Mouse (Mus musculus): Measurements from ENCODE around the gene Fam129a. TPM values are rescaled to one million over a fixed set of nuclear protein-coding genes. Genes with fewer than 3 reads are reported as not detected.
"Not testable (repeated sequence)": the region's sequence is repeated elsewhere in the genome, so short reads cannot be mapped to it uniquely, and the experiment has no call there.

Fam129a gene
- polyA plus RNA-seq, 1 experiment from 2014 or later = 4.6 TPM

DNA sequence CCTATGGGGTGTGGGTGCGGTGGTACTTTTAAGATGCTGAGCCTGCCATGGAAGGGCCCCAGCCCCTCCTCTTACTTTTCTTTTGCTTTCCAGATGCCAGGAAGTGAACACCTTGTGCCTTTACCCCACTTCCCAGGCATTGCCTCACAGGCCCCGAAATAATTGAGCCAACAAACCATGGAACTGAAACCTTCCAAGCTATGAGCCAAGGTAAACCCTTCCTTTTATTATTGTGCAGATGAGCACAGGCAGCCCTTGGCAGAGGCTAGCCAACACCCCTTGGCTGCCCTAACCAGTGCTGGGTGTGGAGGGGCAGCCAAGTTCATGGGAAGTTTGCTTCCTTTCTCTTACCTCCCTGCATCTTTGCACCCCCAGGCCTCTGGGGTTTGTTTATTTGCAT is 166.2 kb downstream of the Fam129a start:
- 89% methylated on average over 2 of the region's 2 CpGs for WGBS

DNA sequence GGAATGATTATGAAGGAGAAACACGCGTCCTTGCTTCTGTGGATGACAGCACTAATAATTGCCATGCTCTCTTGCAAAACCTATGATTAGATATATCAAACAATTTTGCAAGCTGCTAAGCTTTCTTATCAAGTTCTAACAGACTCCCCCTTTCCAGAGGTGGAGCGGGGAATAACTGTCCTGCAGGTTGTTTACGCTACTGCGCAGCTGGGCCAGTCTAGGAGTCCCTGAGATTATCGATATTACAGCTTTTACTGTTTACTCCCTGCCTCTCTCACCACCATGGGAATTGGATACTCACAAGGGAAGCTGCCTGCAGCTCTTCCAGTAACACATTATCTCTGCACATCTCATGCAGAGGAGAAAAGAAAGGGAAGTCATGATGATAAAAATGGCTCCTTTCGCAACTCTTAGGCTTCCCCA is 170.2 kb downstream of the Fam129a start:
- no peak overlapping the region for H3K4me3 ChIP-seq (ENCODE audit: low read depth, low read length)
- no peak overlapping the region for H3K4me2 ChIP-seq
- WGBS = 50% methylated on average over 7 of the region's 7 CpGs

More for the DNA sequence above, 166.2 kb downstream of the Fam129a start:
- no peaks in the 10 kb centered on the region for H3K4me1 ChIP-seq (ENCODE audit: insufficient read depth)
- H3K9ac ChIP-seq = no peak overlapping the region
- no peak overlapping the region for H3K27ac ChIP-seq (ENCODE audit: low read depth)
- no peak overlapping the region for H3K4me2 ChIP-seq
- DNase-seq (no peak), ATAC-seq (ENCODE audit: insufficient read depth) (no peak)
- H3K36me3 ChIP-seq (ENCODE audit: insufficient read depth) = no peaks in the 10 kb centered on the region
- no peak overlapping the region for H3K4me3 ChIP-seq (ENCODE audit: low read depth, low read length)
- no peak for TF ChIP-seq CTCF (IDR thresholded peaks at IDR 0.05; ENCODE audit: low read depth)
- no peaks in the 10 kb centered on the region for H3K27me3 ChIP-seq (ENCODE audit: insufficient read depth, low read length)
- H3K9me3 ChIP-seq (ENCODE audit: low read depth, low read length) = no peaks in the 10 kb centered on the region

DNA sequence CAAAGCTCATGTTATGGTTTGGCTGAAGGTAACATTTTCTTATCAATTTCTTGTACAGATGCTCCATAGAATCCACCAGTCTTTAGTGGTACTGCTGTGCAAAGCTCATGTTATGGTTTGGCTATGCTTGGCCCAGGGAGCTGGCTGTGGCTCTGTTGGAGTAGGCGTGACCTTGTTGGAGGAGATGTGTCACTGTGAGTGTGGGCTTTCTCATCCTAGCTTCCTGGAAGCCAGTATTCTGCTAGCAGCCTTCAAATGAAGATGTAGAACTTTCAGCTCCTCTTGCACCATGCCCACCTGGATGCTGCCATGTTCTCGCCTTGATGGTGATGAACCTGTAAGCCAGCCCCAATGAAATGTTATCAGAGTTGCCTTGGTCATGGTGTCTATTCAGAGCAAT is 178.9 kb downstream of the Fam129a start:
- not testable (repeated sequence) for H3K9me3 ChIP-seq (ENCODE audit: low read depth, low read length); H3K36me3 ChIP-seq (ENCODE audit: insufficient read depth); H3K4me2 ChIP-seq; H3K4me3 ChIP-seq (ENCODE audit: low read depth, low read length); H3K27ac ChIP-seq (ENCODE audit: low read depth); H3K4me1 ChIP-seq (ENCODE audit: insufficient read depth); H3K9ac ChIP-seq; DNase-seq; ATAC-seq (ENCODE audit: insufficient read depth); H3K27me3 ChIP-seq (ENCODE audit: insufficient read depth, low read length)
- 85% methylated on average over 2 of the region's 2 CpGs for WGBS

More for the DNA sequence above, 170.2 kb downstream of the Fam129a start:
- Histone ChIP-seq H3K27me3 (ENCODE audit: insufficient read depth, low read length) (no peaks in the 10 kb centered on the region), H3K9me3 (ENCODE audit: low read depth, low read length) (no peaks in the 10 kb centered on the region), H3K36me3 (ENCODE audit: insufficient read depth) (no peaks in the 10 kb centered on the region), H3K4me1 (ENCODE audit: insufficient read depth) (no peaks in the 10 kb centered on the region), H3K27ac (ENCODE audit: low read depth) (no peak overlapping the region), H3K9ac (no peak overlapping the region)
- TF ChIP-seq CTCF (IDR thresholded peaks at IDR 0.05; ENCODE audit: low read depth) = no peak
- ATAC-seq (ENCODE audit: insufficient read depth) = no peak
- DNase-seq = no peak

DNA sequence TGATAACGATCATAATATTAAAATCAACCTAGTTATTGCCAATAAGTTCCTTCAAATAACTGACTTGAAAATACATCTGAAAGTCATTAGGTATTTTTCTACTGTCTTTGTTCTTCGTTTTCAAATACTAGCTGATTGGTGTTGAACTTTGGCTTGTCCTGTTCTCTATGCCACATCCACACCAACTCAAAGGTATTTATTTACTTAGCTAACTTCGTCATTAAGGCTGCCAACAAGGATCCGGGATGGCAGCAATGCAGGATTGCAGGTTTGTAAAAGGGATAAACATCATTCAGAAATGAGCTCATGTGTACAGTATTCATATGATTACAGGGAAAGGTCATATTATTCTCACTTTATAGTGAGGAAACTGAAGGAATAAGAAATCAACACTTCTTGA is 182.0 kb downstream of the Fam129a start:
- no peak overlapping the region for H3K27ac ChIP-seq (ENCODE audit: low read depth)
- DNase-seq (no peak), ATAC-seq (ENCODE audit: insufficient read depth) (no peak)
- H3K27me3 ChIP-seq (ENCODE audit: insufficient read depth, low read length) = no peaks in the 10 kb centered on the region
- no peak overlapping the region for H3K9ac ChIP-seq
- no peak for TF ChIP-seq CTCF (IDR thresholded peaks at IDR 0.05; ENCODE audit: low read depth)
- no peak overlapping the region for H3K4me2 ChIP-seq
- H3K4me1 ChIP-seq (ENCODE audit: insufficient read depth) = peaks cover 16% of the 10 kb centered on the region
- no peaks in the 10 kb centered on the region for H3K36me3 ChIP-seq (ENCODE audit: insufficient read depth)
- H3K9me3 ChIP-seq (ENCODE audit: low read depth, low read length) = no peaks in the 10 kb centered on the region
- H3K4me3 ChIP-seq (ENCODE audit: low read depth, low read length) = no peak overlapping the region
- WGBS = 47% methylated on average over 4 of the region's 4 CpGs

DNA sequence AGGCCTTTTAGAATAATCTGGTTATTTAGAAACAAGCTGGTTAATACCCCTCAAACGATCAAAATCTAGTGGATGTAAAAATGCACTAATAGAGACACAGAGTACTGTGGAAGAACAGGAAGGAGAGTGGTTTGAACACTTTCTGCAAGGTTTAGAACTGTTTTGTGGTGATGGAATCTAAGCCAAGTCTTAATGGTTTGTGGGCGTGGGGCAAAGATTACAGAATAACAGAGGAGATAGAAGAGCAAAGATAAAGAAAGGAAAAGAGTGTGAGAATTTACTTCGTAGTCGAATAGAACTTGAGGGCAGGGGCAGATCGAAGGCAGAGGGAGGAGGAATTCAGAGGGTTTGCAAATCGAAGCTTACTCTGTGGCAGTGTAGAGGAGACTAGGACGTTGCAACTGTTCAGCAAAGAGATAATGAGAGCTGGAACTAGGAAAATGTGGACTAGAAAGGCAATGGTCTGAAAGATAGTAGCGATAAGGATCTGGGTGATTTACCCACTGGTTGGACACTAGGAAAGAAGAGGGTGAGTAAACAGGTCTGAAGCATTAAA is 182.5 kb downstream of the Fam129a start:
- DNase-seq (no peak), ATAC-seq (ENCODE audit: insufficient read depth) (no peak)
- Histone ChIP-seq H3K27ac (ENCODE audit: low read depth) (no peak overlapping the region), H3K4me2 (peak overlapping the region; percentile 62), H3K36me3 (ENCODE audit: insufficient read depth) (no peaks in the 10 kb centered on the region), H3K4me1 (ENCODE audit: insufficient read depth) (peaks cover 16% of the 10 kb centered on the region), H3K27me3 (ENCODE audit: insufficient read depth, low read length) (no peaks in the 10 kb centered on the region), H3K9ac (no peak overlapping the region), H3K4me3 (ENCODE audit: low read depth, low read length) (no peak overlapping the region), H3K9me3 (ENCODE audit: low read depth, low read length) (no peaks in the 10 kb centered on the region)
- 66% methylated on average over 8 of the region's 8 CpGs for WGBS
- no peak for TF ChIP-seq CTCF (IDR thresholded peaks at IDR 0.05; ENCODE audit: low read depth)

DNA sequence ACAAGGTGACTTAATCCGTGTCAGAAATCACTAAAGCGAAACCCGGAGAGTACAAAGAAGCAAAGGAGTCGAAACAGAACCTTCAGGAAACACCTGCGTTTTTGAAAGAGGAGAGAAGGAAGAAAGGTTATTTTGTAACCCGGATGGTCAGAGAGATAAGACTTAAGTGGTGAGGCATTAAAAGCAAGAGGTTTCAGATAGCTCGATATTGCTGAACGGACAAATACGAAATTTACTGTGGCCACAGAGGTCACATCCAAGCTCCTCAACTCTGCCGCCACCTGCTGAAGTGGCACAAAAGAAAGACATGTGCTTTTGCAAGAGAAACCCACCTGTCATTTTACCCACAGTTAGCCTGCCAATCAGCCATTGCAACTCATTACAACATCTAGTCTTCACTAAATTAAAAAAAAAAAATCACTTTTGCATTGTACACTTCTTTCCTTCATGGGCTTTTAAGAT is 183.1 kb downstream of the Fam129a start:
- Histone ChIP-seq H3K27me3 (ENCODE audit: insufficient read depth, low read length) (no peaks in the 10 kb centered on the region), H3K27ac (ENCODE audit: low read depth) (no peak overlapping the region), H3K4me1 (ENCODE audit: insufficient read depth) (peaks cover 16% of the 10 kb centered on the region), H3K4me3 (ENCODE audit: low read depth, low read length) (peak overlapping the region; percentile 90), H3K9ac (no peak overlapping the region), H3K9me3 (ENCODE audit: low read depth, low read length) (no peaks in the 10 kb centered on the region), H3K4me2 (peak overlapping the region; percentile 62), H3K36me3 (ENCODE audit: insufficient read depth) (no peaks in the 10 kb centered on the region)
- no peak for ATAC-seq (ENCODE audit: insufficient read depth)
- no peak for TF ChIP-seq CTCF (IDR thresholded peaks at IDR 0.05; ENCODE audit: low read depth)
- DNase-seq = peak; percentile 13
- WGBS = 53% methylated on average over 10 of the region's 10 CpGs

DNA sequence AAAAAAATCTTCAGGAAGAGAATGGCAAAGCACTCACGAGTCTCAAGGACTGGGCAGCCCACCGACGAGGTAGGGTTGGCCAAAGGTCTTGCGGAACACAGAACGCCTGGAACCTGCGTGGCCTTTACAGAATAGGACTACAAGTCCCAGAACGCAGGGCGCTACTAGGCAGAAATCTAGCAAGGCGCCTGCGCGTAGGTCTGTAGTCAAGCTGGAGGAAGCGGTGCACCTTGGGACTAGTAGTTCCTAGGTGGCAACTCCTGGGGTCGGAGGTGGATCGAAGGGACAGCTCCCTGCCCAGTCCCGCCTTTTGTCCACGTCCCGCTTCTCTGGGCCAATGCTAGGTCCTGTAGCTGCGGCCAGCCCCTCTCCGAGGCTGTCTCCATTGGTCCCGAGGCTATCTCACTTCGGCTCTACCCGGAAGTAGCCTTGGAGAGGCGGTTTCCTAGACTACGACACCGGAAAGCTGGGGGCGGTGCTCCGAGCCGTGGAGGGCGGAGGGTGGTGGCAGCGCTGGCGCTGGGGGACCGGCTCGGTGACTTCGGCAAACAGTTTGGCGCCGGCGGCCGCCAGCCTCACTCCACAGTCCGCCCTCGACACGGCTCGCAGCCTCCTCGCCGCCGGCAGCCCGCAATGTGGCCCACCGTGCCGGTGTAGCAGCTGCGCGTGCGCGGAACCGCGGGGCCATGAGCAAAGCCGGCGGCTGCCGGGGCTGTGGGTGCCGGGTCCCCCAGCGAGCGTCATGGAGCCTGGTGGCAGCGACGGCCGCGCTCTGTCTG is 184.1 kb downstream of the Fam129a start, which contains the start of gene Edem3:
Gene Edem3 (plus strand): TSS at position 491 of the 779 bp plus-strand sequence.
- DNase-seq (peak; percentile 98), ATAC-seq (ENCODE audit: insufficient read depth) (peak; percentile 99)
- Histone ChIP-seq H3K9me3 (ENCODE audit: low read depth, low read length) (no peaks in the 10 kb centered on the region), H3K36me3 (ENCODE audit: insufficient read depth) (0 out of 2 replicates have a peak, but pooled peaks cover 5% of the 10 kb centered on the region), H3K27me3 (ENCODE audit: insufficient read depth, low read length) (no peaks in the 10 kb centered on the region), H3K4me1 (ENCODE audit: insufficient read depth) (peaks cover 16% of the 10 kb centered on the region), H3K4me3 (ENCODE audit: low read depth, low read length) (peak within 1 kb of the TSS; percentile 90), H3K9ac (peak within 1 kb of the TSS; percentile 69), H3K27ac (ENCODE audit: low read depth) (peak within 1 kb of the TSS; percentile 75), H3K4me2 (peak within 1 kb of the TSS; percentile 93)
- no peak for TF ChIP-seq CTCF (IDR thresholded peaks at IDR 0.05; ENCODE audit: low read depth)
- under 1% methylated on average over 64 of the region's 64 CpGs for WGBS
